Mouse (Mus musculus) megakaryocyte, adult 5-6 weeks (primary cell): ENCODE measurements at regions not wholly inside any gene's neighbourhood (a gene's known extent, or its start where the extent isn't known, plus 50 kb on each side); places are given as distances from the start of the nearest gene placed in this dataset.
"Not testable (repeated sequence)": the region's sequence is repeated elsewhere in the genome, so short reads cannot be mapped to it uniquely, and the experiment has no call there.

ENCODE experiments used
- ATAC-seq: 2 replicates; pipeline ENCODE4 v1.8.0; 2016; ENCODE audit warnings: mild to moderate bottlenecking, inconsistent platforms; ENCODE audit not compliant: poor library complexity, severe bottlenecking

DNA sequence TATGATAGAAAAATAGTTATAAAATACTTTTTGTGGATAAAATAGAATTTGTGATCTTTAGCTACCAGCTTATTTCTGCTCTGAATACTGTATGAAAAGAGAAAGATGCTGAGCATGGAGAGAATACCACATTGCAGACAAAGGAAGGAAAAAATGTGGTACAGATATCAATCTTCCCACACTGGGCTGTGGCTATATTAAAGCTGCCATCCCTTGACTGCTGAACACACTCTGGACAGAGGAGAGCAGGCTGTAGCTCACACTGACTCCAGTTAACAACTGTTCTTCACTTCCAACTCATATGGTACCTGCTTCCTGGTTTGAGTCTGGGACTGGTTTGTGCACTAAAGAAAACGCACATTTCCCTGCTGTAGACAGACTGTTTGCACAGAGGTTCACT lies 76.7 kb upstream of the Try4 start:
- no peak for ATAC-seq

DNA sequence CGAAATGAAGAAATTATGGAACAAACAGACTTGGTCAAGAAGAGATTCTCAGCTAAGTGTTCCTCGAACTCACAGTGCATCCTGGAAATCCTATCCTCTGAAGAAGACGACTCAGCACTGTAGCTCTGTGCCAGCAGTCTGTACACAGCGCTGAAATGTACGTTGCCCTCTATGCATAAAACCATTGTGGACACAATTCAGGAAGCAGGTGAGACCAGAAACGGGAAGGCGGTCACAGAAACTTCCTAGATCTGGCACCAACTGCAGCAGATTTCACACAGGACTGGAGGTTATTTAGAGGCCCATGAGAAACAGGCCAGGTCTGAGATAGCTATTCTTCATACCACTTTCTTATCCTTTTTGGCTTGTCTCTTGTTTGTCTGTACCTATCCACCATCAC lies 83.7 kb upstream of the Try4 start:
- ATAC-seq, result peak; percentile 75

DNA sequence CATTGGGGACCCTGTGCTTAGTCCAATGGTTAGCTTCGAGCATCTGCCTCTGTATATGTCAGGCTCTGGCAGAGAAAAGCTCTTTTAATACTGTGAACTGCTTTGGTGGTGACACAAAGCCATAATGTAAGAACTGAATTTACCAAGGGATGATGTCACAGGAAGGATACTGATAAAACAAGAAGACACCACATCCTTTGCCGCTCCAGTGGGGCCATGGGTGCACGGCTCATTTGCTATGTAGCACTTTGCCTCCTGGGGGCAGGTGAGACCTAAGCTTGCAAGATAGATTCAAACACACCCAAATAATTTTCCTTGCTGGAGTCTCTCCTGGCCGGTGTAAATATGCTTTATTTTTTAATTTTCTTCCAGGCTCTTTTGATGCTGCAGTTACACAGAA lies 86.2 kb upstream of the Try4 start:
- ATAC-seq, result peak; percentile 86

GRCm38 (mm10) chr6:41205864-41206263 lies 96.2 kb upstream of the Try4 start:
- peak; percentile 45; the same call in 1 of the 2 replicates for ATAC-seq

DNA sequence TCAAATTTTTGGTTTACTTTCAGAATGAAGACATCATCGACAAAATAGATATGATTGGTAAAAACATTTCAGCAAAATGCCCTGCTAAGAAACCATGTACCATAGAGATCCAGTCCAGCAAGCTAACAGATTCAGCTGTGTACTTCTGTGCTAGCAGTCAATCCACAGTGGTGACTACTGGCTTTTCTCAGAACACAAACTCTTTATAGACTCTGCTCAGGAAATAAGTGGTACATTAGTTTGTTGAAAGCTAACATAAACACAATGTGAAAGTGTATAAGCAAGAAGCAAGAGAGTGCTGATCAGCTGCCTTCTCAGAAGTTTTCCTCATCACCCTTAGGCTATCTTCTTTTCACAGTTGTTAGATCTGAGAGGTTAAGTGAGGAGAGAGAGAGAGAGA lies 99.2 kb upstream of the Try4 start:
- no peak for ATAC-seq

DNA sequence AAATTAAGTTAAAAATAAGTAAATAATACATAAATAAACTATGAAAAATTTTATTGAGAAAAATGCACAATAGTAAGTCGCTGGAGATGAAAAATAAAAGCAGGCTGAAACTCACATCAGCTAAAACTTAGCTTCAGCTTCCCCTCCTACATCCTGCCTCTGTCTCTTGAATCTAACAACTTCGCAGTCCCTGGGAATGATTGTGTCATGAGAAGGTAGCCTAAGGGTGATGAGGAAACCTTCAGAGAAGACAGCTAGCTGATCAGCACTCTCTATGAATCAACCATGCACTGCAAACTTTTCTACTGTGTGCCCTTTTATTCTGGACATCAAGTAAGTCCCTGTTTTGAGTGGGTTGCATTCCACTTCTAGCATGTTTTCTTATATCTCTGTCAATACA lies 99.8 kb upstream of the Try4 start:
- ATAC-seq, result no peak

GRCm38 (mm10) chr6:41194464-41194863 lies 107.6 kb upstream of the Try4 start:
- ATAC-seq, result peak; percentile 72

DNA sequence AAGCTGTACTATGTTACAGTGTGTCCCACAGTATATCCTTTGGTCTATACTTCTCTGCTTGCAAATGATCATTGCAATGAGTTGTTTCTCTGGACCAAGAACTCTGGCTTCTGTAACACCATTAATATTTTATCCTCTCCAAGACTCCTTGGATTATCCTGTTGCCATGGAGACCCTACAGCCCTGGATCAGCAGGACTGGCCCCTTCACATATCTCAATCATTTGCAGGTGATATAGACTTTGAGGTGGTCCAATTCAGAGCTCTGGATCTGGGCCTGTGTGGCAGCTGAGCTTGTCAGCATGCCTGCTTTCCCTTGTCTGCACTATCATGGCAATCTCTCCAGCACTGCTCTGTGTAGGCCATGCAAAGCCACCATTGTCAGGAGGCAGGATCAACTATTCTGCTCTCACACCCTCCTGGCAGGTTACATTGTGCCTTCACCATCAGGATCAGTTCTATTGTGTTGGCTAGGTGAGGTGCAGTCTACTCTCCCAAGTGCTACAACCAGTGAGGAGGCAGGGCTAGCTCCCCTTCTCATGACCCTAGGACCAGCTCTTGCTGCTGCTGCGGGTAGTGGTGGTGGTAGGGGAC lies 110.2 kb upstream of the Try4 start:
- ATAC-seq, result no peak

- peak; percentile 81 for ATAC-seq
These were observed 113.2 kb upstream of the Try4 start for GRCm38 (mm10) chr6:41188910-41189309.

GRCm38 (mm10) chr6:41187966-41188365 lies 114.1 kb upstream of the Try4 start:
- ATAC-seq, result peak; percentile 32; the same call in 1 of the 2 replicates

DNA sequence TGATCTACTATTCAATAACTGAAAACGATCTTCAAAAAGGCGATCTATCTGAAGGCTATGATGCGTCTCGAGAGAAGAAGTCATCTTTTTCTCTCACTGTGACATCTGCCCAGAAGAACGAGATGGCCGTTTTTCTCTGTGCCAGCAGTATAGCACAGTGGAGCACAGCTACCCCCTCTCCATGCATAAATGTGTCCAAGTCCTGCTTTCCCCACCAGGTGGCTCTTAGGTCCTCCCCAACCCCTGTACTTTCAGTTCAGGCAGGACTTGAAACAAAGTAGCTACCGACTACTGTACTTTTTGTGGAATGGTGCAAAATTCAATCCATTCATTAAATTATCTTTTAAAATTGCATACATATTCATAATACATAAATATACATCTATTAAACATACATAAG lies 123.2 kb upstream of the Try4 start:
- 0 out of 2 replicates have a peak, but pooled peaks have one; percentile 28 for ATAC-seq

- no peak for ATAC-seq
These were observed 124.0 kb upstream of the Try4 start for GRCm38 (mm10) chr6:41178019-41178418.

GRCm38 (mm10) chr6:41177152-41177551 lies 124.9 kb upstream of the Try4 start:
- peak; percentile 89 for ATAC-seq

GRCm38 (mm10) chr6:41176034-41176433 lies 126.0 kb upstream of the Try4 start:
- ATAC-seq, result no peak

DNA sequence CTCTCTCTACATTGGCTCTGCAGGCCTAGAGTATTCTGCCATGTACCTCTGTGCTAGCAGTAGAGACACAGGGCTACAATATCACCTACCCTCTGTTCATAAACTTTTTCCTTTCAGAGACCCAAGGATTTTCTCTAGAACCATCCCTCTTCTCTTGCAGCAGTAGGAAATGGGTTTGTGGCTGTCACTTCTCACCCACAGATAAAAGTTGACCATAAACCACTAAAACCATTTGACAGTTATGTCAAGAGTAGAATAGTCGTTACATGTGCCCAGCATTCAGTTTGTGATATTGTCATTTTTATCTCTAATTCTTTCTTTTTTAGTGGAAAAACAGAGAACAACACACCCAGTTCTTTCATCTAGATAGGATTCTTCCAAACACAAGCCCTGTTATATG lies 128.2 kb upstream of the 2210010C04Rik start:
- peak; percentile 35; the same call in 1 of the 2 replicates for ATAC-seq

- ATAC-seq, result no peak
These were observed 126.4 kb upstream of the 2210010C04Rik start for GRCm38 (mm10) chr6:41161693-41162092.

DNA sequence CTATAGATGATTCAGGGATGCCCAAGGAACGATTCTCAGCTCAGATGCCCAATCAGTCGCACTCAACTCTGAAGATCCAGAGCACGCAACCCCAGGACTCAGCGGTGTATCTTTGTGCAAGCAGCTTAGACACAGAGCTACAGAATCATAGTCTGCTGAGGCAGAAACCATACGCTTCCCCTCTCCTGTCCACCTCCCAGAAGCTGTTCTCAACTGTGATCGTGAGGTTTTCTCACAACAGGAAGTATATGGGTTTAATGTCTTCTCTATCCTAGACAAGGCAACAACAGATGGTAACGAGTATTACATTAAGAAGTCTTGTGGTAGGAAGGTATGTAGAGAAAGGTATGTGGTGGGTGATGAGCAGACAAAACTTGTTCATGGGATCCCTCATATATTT lies 116.8 kb upstream of the 2210010C04Rik start:
- ATAC-seq, result peak; percentile 24

DNA sequence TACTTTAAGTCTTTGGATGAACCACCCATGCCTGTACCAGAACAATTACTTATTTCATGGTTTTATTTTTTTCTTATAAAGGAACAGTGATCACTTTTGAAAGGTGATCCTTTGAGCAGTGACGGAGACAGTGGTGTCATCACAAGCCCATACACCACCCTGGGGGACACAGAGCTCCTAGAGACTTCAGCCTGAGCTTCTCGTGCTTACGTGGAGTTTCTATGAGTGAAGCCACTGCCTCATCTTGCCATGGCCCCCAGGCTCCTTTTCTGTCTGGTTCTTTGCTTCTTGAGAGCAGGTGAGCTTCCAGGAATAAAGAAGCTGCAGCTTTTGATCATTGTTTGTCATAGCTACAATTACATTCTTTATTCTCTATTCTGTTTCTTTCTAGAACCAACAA lies 116.2 kb upstream of the 2210010C04Rik start:
- ATAC-seq, result no peak

DNA sequence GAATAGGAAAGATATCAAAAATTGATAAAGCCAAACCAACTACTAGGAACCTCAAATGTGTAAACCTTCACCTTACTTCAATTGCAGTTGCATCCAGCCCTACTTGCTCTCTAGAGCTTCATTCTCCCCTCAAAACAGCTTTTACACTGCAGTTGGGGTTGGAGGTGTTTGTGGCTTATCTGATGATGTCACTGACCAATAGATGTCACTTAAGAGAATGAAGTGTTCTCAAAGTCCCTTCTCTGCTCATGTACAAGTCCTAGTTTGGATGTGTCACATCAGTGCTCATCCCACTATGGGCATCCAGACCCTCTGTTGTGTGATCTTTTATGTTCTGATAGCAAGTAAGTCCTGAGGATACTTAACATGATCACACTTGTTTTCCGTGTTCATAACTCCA lies 105.6 kb upstream of the 2210010C04Rik start:
- peak; percentile 36 for ATAC-seq

- not testable (repeated sequence) for ATAC-seq
These were observed 102.1 kb upstream of the 2210010C04Rik start for GRCm38 (mm10) chr6:41137401-41137777.

GRCm38 (mm10) chr6:41136717-41137400 lies 101.5 kb upstream of the 2210010C04Rik start:
- peak; percentile 89 for ATAC-seq

DNA sequence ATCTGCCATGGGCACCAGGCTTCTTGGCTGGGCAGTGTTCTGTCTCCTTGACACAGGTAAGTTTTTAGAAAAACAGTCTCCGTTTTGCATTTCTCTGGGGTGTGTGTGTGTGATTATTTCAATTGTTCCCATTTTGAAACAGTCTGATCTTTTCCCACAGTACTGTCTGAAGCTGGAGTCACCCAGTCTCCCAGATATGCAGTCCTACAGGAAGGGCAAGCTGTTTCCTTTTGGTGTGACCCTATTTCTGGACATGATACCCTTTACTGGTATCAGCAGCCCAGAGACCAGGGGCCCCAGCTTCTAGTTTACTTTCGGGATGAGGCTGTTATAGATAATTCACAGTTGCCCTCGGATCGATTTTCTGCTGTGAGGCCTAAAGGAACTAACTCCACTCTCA lies 99.9 kb upstream of the 2210010C04Rik start:
- ATAC-seq, result no peak

DNA sequence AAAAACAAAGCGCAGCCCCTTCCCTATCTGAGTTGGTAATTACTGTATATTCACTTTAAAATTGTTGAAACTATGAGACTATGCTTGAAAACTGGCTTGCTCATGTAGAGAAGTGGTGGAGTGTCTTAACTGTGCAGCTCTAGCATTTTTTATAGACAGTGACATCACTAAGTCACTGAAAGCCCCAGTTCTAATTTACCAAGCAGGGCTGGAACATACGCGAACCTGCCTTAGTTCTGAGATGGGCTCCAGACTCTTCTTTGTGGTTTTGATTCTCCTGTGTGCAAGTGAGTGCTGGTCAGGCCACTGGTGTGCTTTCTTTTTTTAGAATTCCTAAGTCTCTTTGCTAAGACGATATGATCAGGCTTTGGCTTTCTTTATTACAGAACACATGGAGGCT lies 94.6 kb upstream of the 2210010C04Rik start:
- no peak for ATAC-seq
